Mouse (Mus musculus): ENCODE data around the gene Fam216a. TPM values are rescaled to one million over a fixed set of nuclear protein-coding genes. Genes with fewer than 3 reads are reported as not detected.
"Not testable (repeated sequence)": the region's sequence is repeated elsewhere in the genome, so short reads cannot be mapped to it uniquely, and the experiment has no call there.

Gene Fam216a
- 10 to 100 TPM; 62.7 to 65.4 TPM for total RNA-seq (2021)

DNA sequence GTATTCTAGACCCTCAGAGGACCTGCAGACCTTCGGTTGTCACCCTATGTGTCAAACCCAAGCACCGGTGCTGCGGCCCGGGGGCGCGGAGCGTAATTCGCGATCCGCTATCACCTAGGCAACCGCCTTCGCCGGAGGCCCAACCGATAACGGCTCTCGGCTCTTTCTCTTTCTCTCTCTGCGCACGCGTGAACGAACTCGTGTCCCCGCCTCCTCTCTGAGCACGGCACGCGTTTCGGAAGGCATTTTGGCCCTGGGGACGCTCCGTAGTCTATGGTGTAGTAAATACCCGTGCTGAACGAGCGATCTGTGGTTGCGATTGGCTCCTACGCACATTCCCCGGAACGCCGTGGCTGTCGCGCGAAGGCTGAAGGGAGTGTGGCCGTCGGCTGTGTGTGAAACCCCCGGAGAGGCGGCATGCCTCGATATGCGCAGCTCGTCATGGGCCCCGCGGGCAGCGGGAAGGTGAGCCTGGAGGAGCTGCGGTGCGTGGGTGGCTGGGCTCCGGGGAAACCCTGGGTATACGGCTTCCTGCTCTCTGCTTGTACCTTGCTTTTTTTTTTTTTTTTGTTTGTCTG lies at the start of gene Fam216a:
Gene Fam216a (minus strand): TSS at position 173 of the 578 bp plus-strand sequence.
- peak; percentile 99 for DNase-seq
- intact Hi-C loops (cut with DNase I), result no loop called here

- intact Hi-C loops (cut with DNase I), result no loop called here
- no peak for DNase-seq
Observed at GRCm38 (mm10) chr5:122421271-122422068, 49.3 kb upstream of the Fam216a start, which contains the start of gene Anapc7. Anapc7 (plus strand) TSS chr5:122421693.

GRCm38 (mm10) chr5:122420676-122421075 lies 48.5 kb upstream of the Fam216a start:
- intact Hi-C loops (cut with DNase I); DNase-seq: not testable (repeated sequence)

DNA sequence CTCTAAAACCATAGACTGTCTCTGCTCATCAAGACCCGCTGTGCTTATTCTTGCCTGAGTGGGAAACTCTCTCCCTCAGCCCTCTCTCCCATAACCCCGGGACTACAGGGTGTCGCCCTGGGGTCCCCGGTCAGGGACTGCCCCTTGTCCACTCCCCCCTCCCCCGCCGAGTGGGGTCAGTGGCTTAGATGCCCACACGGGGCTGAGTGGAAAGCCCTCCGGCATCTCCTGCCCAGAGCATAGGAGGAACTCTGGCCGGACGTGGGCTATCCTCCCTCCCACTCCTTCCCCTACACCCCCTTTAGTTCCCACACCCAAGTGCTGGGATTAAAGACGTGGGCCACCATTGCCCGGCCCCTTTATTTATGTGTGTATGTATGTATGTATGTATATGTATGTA lies 43.3 kb upstream of the Fam216a start:
- intact Hi-C loops (cut with DNase I), result no loop called here
- no peak for DNase-seq

- intact Hi-C loops (cut with DNase I), result no loop called here
- no peak for DNase-seq
Observed at GRCm38 (mm10) chr5:122414351-122414750, 42.2 kb upstream of the Fam216a start.

- no peak for DNase-seq
- intact Hi-C loops (cut with DNase I), result no loop called here
Observed at GRCm38 (mm10) chr5:122412826-122413225, 40.7 kb upstream of the Fam216a start.

DNA sequence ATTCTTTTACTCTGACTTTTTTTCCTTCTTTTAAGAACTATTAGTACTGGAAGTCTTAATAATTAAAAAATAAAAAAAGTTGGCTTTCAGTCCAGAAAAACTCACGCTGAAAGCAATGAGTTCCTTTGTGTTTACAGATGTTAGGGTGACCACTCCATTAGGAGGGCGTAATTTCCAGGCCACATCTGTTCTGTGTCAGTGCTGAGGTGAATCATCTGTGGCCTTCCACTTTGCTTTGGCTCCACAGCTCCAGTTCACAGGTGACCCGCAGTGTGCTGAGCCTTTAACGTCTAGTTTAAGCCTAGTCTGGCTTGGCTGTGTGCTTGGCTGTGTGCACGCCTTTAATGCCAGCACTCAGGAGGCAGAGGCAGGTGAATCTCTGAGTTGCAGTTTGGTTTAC lies 39.7 kb upstream of the Fam216a start:
- DNase-seq, result no peak
- intact Hi-C loops (cut with DNase I), result no loop called here

DNA sequence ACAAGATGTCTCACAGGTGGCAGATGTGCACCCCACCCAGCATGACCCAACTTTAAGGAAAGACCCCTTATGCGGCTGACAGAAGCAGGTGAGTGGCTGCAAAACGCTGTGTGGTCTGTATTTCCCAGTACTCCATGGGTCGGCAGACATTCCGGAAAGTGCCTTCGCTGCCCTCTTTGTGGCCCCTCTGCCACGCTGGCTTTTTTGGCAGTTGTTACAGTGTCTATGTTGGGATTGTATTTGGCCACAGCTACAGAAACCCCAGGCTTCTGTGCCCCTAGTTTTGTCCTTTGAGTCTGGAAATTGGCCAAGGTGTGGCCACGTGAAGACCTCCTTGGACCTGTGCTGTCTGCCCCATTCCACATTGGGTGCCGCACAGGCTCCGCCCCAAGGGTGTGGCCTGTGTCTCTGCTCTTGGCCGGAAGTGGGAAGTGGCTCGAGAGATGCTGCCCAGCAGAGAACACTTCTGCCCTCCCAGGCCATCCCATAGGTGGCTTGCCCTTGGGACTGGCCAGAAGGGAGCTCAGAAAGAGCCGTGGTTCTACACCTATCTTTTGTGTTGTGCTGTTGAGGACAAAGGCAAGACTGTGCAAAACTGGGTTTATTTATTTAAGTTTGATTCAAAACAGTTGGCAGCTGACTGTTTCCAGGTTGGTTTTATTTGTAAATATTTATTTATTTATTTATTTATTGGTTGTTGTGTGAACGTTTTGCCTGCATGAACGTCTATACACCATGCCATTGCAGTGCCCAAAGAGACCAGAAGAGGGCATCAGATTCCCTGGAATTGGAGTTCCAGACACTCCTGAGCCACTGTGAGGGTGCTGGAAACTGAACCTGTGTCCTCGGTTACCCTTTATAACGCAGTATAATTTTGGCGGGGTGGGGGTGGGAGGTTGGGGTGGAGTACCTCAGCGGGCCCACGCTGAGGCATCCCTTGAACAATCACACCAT lies 37.8 kb upstream of the Fam216a start:
- DNase-seq, result no peak
- intact Hi-C loops (cut with DNase I), result no loop called here

DNA sequence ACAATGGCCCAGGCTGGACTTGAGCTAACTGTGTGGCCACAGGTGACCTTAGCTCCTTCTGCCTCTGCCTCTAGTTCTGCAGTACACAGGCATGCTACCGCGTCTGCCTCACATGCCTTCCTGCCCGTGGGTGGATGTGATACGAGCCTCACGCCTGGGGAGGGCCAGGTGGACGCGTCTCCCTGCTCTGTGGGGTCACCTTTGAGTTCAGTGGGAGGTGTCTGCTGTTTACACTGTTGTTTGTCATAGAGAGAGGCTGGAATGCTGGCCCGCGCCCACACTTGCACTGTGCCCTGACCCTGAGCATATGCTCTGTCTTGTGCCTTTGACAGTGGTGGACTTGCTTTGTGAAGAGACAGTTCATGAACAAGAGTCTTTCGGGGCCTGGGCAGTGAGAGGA lies 33.4 kb upstream of the Fam216a start:
- intact Hi-C loops (cut with DNase I), result no loop called here
- DNase-seq, result no peak

DNA sequence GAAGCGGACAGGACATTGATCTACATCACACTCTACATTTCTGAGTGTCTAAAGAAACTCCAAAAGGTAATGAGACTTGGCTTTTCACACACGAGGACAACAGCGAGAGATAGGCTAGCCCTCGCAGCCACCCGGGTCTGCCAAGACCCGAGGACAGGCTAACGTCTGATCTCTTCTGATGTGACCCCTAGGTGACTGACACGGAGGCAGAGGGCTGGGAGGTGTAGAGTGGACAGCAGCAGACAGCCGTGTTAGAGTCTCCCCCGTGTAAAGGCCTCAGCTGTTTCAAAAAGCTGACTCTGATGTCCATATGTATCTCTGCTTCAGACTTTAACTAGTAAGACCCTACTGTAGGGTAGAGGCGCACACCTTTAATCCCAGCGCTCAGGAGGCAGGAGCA lies 31.2 kb upstream of the Fam216a start:
- no peak for DNase-seq
- intact Hi-C loops (cut with DNase I), result no loop called here

GRCm38 (mm10) chr5:122402772-122403171 lies 30.6 kb upstream of the Fam216a start:
- DNase-seq, result peak; percentile 65
- intact Hi-C loops (cut with DNase I), result no loop called here

DNA sequence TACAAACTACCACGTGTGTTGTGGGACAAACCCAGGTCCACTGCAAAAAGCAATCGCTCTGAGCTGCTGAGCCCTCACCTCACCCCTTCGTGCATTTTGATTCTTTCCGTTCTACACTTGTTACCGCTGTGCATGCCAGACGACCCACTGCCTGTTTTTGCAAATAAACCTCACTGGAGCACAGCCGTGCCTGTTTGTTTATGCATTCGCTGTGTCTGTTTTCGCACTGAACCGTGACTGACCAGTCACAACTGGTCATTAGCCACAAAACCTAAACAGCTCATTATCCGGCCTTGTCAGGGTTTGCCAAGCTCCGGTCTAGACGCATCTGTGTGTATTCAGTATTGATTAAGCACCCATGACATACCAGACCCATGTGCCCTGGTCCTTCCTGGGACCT lies 30.0 kb upstream of the Fam216a start:
- no peak for DNase-seq
- intact Hi-C loops (cut with DNase I), result no loop called here

GRCm38 (mm10) chr5:122401303-122401640 lies 29.1 kb upstream of the Fam216a start:
- intact Hi-C loops (cut with DNase I), result no loop called here
- peak; percentile 76 for DNase-seq

DNA sequence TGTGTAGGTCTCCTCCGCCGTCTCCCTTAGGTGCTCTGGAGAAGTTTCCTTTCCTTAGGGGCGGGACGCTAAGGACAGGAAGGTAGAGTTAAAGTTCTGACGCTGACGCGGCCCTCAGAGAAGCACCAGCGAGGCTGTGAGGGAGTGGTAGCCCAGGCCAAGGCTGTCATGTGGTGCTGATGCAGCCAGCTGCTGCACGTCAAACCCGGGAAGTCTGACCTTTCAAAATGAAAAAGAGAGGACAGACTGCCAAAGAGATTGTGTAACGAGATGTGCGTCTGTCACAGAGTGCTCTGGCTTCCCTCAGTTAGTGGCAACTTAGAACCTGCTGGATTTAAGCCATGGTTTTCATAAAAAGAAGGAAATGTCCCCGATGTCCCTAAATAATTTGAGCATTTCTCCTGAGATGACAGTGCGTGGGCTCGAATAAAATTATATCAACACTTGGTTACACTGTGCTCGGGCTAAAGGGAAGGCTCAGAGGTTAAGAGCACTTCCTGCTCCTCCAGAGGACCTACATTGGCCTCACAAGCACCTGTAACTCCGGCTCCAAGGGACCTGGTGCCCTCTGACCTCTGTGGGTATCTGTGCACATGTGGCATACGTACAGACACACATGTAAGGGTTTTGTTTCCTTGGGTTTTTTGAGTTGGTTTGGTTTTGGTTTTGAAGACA lies 28.6 kb upstream of the Fam216a start:
- no peak for DNase-seq
- intact Hi-C loops (cut with DNase I), result no loop called here

GRCm38 (mm10) chr5:122399871-122400270 lies 27.7 kb upstream of the Fam216a start:
- intact Hi-C loops (cut with DNase I), result no loop called here

GRCm38 (mm10) chr5:122397495-122397894 lies 25.3 kb upstream of the Fam216a start:
- DNase-seq, result no peak
- intact Hi-C loops (cut with DNase I), result no loop called here

More at GRCm38 (mm10) chr5:122399871-122400270, 27.7 kb upstream of the Fam216a start:
- no peak for DNase-seq

- intact Hi-C loops (cut with DNase I), result no loop called here
- no peak for DNase-seq
Observed at GRCm38 (mm10) chr5:122396791-122397190, 24.6 kb upstream of the Fam216a start.

- intact Hi-C loops (cut with DNase I), result no loop called here
Observed at GRCm38 (mm10) chr5:122393887-122394286, 21.7 kb upstream of the Fam216a start.

GRCm38 (mm10) chr5:122392227-122393004 lies 20.3 kb upstream of the Fam216a start:
- no peak for DNase-seq
- intact Hi-C loops (cut with DNase I), result no loop called here

More at GRCm38 (mm10) chr5:122393887-122394286, 21.7 kb upstream of the Fam216a start:
- DNase-seq, result peak; percentile 77

GRCm38 (mm10) chr5:122391786-122392180 lies 19.6 kb upstream of the Fam216a start, which contains the start of gene Arpc3:
Arpc3 (plus strand) TSS chr5:122391878.
- intact Hi-C loops (cut with DNase I), result no loop called here

More at GRCm38 (mm10) chr5:122391786-122392180, 19.6 kb upstream of the Fam216a start, which contains the start of gene Arpc3:
- DNase-seq, result peak; percentile 93
